Mouse (Mus musculus): ENCODE results near the gene Erich6b.

GRCm38 (mm10) chr14:75690428-75690827, 48.4 kb downstream of the Erich6b start:
- TF ChIP-seq CTCF (IDR thresholded peaks at IDR 0.05; ENCODE audit: low read depth) (no peak), EP300 (IDR thresholded peaks at IDR 0.05; ENCODE audit: low read depth) (no peak)
